Comparison of ENCODE assay signal across 38 mouse cellular contexts in the genomic region with DNA sequence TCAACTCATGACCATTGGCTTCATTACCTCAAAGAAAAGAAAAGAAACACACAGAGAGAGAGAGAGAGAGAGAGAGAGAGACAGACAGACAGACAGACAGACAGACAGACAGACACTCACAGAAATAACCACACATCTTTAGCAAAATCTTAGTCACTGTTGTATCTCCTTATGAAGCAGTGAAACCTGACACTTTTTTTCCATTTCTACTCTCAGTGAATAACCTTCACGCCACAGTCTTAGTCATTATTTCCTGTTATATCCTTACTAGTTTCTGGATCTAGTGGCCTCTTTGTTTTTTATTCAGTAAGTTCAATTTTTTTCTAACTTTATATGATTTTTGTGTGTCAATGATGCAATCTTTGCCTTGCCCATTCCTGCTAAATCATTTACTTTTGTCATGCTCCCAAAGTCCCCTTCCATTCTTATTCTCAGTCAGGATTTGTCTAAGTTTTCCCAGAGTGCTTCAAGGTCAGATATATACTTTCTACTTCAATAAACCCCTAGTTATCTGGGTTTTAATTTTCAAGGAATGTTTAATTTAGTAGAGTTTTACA. TPM values are rescaled to one million over a fixed set of nuclear protein-coding genes. Genes with fewer than 3 reads are reported as not detected.
"Had no signal": no experiment of that assay in that cellular context is flagged by ENCODE, and none has a peak within 500 bp of the region (broad histone marks: within the 10 kb centered on the region; RNA-seq: fewer than 3 reads in every experiment).

No protein-coding gene starts in this region.

- H3K9me3 ChIP-seq: heart, embryonic 15.5 days; hindbrain, embryonic 13.5 days; hindbrain, embryonic 15.5 days; limb, embryonic 10.5 days; limb, embryonic 12.5 days had no signal

- H3K9ac ChIP-seq: heart, embryonic 13.5 days; heart, embryonic 15.5 days; hindbrain, embryonic 13.5 days; hindbrain, embryonic 15.5 days; limb, embryonic 12.5 days; liver, embryonic 13.5 days had no signal

- H3K27ac ChIP-seq: gastrocnemius, adult 2 months; heart, adult 2 months; heart, embryonic 13.5 days; heart, embryonic 15.5 days; hindbrain, embryonic 13.5 days; hindbrain, embryonic 15.5 days; hindbrain, postnatal 0 days; layer of hippocampus, adult 2 months; left cerebral cortex, adult 2 months; limb, embryonic 10.5 days; limb, embryonic 12.5 days; liver, embryonic 13.5 days had no signal

- H3K36me3 ChIP-seq: heart, embryonic 13.5 days; heart, embryonic 15.5 days; hindbrain, embryonic 13.5 days; hindbrain, embryonic 15.5 days; limb, embryonic 10.5 days; limb, embryonic 12.5 days; liver, embryonic 13.5 days had no signal

- H3K4me3 ChIP-seq: gastrocnemius, adult 2 months; heart, adult 2 months; heart, embryonic 13.5 days; heart, embryonic 15.5 days; hindbrain, embryonic 13.5 days; hindbrain, embryonic 15.5 days; layer of hippocampus, adult 2 months; left cerebral cortex, adult 2 months; limb, embryonic 10.5 days; limb, embryonic 12.5 days; liver, embryonic 13.5 days had no signal

- H3K4me2 ChIP-seq: heart, embryonic 11.5 days; heart, embryonic 13.5 days; heart, embryonic 15.5 days; hindbrain, embryonic 13.5 days; hindbrain, embryonic 15.5 days; limb, embryonic 12.5 days; liver, embryonic 11.5 days; liver, embryonic 13.5 days had no signal

- DNase-seq: gastrocnemius, adult 2 months; gastrocnemius, postnatal 10 days; gastrocnemius, postnatal 25 days; heart, adult 2 months; heart, postnatal 14 days; heart, postnatal 36 days; kidney, adult 18-20 months; kidney, adult 8-10 months; kidney, postnatal 10 days; kidney, postnatal 25 days; kidney, postnatal 4 days; liver; liver, embryonic 13.5 days had no signal

- ATAC-seq: hindbrain, postnatal 0 days; intestine, embryonic 16.5 days had no signal

- H3K27me3 ChIP-seq: heart, embryonic 13.5 days; heart, embryonic 15.5 days; hindbrain, embryonic 13.5 days; hindbrain, embryonic 15.5 days; limb, embryonic 12.5 days; liver, embryonic 13.5 days had no signal

- H3K4me1 ChIP-seq: heart, embryonic 13.5 days; heart, embryonic 15.5 days; hindbrain, embryonic 13.5 days; hindbrain, embryonic 15.5 days; limb, embryonic 10.5 days; limb, embryonic 12.5 days; liver, embryonic 13.5 days had no signal

RNA-seq across cellular contexts. Expression of a gene that starts 1.4 kb away (rescaled TPM):
- total RNA-seq: gastrocnemius, adult 2 months; gastrocnemius, postnatal 10 days; gastrocnemius, postnatal 25 days; gastrocnemius, postnatal 4 days; granulocyte monocyte progenitor cell, adult 5-6 weeks; heart, adult 2 months; heart, postnatal 14 days; heart, postnatal 36 days; hematopoietic stem cell, adult 5-6 weeks; hindbrain, postnatal 0 days; layer of hippocampus, adult 2 months; layer of hippocampus, postnatal 10 days; layer of hippocampus, postnatal 25 days; left cerebral cortex, adult 2 months; left cerebral cortex, postnatal 14 days; left cerebral cortex, postnatal 36 days had no signal
- polyA plus RNA-seq: heart, adult 2 months; heart, embryonic 11.5 days; heart, embryonic 13.5 days; heart, embryonic 15.5 days; heart, postnatal 0 days; hindbrain, embryonic 11.5 days; hindbrain, embryonic 13.5 days; hindbrain, embryonic 15.5 days; hindbrain, postnatal 0 days; intestine, embryonic 14.5 days; intestine, embryonic 16.5 days; kidney, embryonic 14.5 days; kidney, embryonic 16.5 days; limb, embryonic 10.5 days; limb, embryonic 12.5 days; limb, embryonic 14.5 days; liver, embryonic 11.5 days; liver, embryonic 13.5 days had no signal

RNA-seq across cellular contexts. Expression of a gene that starts 13.0 kb away (rescaled TPM):
- total RNA-seq: gastrocnemius, adult 2 months; gastrocnemius, postnatal 10 days; gastrocnemius, postnatal 25 days; gastrocnemius, postnatal 4 days; granulocyte monocyte progenitor cell, adult 5-6 weeks; heart, adult 2 months; heart, postnatal 14 days; heart, postnatal 36 days; hematopoietic stem cell, adult 5-6 weeks; hindbrain, postnatal 0 days; layer of hippocampus, adult 2 months; layer of hippocampus, postnatal 10 days; layer of hippocampus, postnatal 25 days; left cerebral cortex, adult 2 months; left cerebral cortex, postnatal 14 days; left cerebral cortex, postnatal 36 days had no signal
- polyA plus RNA-seq: heart, adult 2 months; heart, embryonic 11.5 days; heart, embryonic 13.5 days; heart, embryonic 15.5 days; heart, postnatal 0 days; hindbrain, embryonic 11.5 days; hindbrain, embryonic 13.5 days; hindbrain, embryonic 15.5 days; hindbrain, postnatal 0 days; intestine, embryonic 14.5 days; intestine, embryonic 16.5 days; kidney, embryonic 14.5 days; kidney, embryonic 16.5 days; limb, embryonic 10.5 days; limb, embryonic 12.5 days; limb, embryonic 14.5 days; liver, embryonic 11.5 days; liver, embryonic 13.5 days had no signal

RNA-seq across cellular contexts. Expression of a gene that starts 34.0 kb away (rescaled TPM):
- total RNA-seq: gastrocnemius, adult 2 months; gastrocnemius, postnatal 10 days; gastrocnemius, postnatal 25 days; gastrocnemius, postnatal 4 days; granulocyte monocyte progenitor cell, adult 5-6 weeks; heart, adult 2 months; heart, postnatal 14 days; heart, postnatal 36 days; hematopoietic stem cell, adult 5-6 weeks; hindbrain, postnatal 0 days; layer of hippocampus, adult 2 months; layer of hippocampus, postnatal 10 days; layer of hippocampus, postnatal 25 days; left cerebral cortex, adult 2 months; left cerebral cortex, postnatal 14 days; left cerebral cortex, postnatal 36 days had no signal
- polyA plus RNA-seq: heart, adult 2 months; heart, embryonic 11.5 days; heart, embryonic 13.5 days; heart, embryonic 15.5 days; heart, postnatal 0 days; hindbrain, embryonic 11.5 days; hindbrain, embryonic 13.5 days; hindbrain, embryonic 15.5 days; hindbrain, postnatal 0 days; intestine, embryonic 14.5 days; intestine, embryonic 16.5 days; kidney, embryonic 14.5 days; kidney, embryonic 16.5 days; limb, embryonic 10.5 days; limb, embryonic 12.5 days; limb, embryonic 14.5 days; liver, embryonic 11.5 days; liver, embryonic 13.5 days had no signal

RNA-seq across cellular contexts. Expression of a gene that starts 51.9 kb away (rescaled TPM):
- total RNA-seq: gastrocnemius, adult 2 months; gastrocnemius, postnatal 10 days; gastrocnemius, postnatal 25 days; gastrocnemius, postnatal 4 days; granulocyte monocyte progenitor cell, adult 5-6 weeks; heart, adult 2 months; heart, postnatal 14 days; heart, postnatal 36 days; hematopoietic stem cell, adult 5-6 weeks; hindbrain, postnatal 0 days; layer of hippocampus, adult 2 months; layer of hippocampus, postnatal 10 days; layer of hippocampus, postnatal 25 days; left cerebral cortex, adult 2 months; left cerebral cortex, postnatal 14 days; left cerebral cortex, postnatal 36 days had no signal
- polyA plus RNA-seq: heart, adult 2 months; heart, embryonic 11.5 days; heart, embryonic 13.5 days; heart, embryonic 15.5 days; heart, postnatal 0 days; hindbrain, embryonic 11.5 days; hindbrain, embryonic 13.5 days; hindbrain, embryonic 15.5 days; hindbrain, postnatal 0 days; intestine, embryonic 14.5 days; intestine, embryonic 16.5 days; kidney, embryonic 14.5 days; kidney, embryonic 16.5 days; limb, embryonic 10.5 days; limb, embryonic 12.5 days; limb, embryonic 14.5 days; liver, embryonic 11.5 days; liver, embryonic 13.5 days had no signal
